Mouse (Mus musculus): ENCODE results near the gene Samd1. TPM values are rescaled to one million over a fixed set of nuclear protein-coding genes. Genes with fewer than 3 reads are reported as not detected.
A peak's percentile ranks its signal among the peaks of the same experiment; 100 is the strongest.

The Samd1 gene
- polyA plus RNA-seq, 1 experiment from 2014 or later: 16.5 TPM

- 7% methylated on average over 35 of the region's 35 CpGs for WGBS
- H3K9ac ChIP-seq (ENCODE audit: low read length): peak overlapping the region; percentile 50
- H3K4me3 ChIP-seq (ENCODE audit: low read depth, low read length): peak overlapping the region; percentile 39
- peaks cover 18% of the 10 kb centered on the region for H3K4me1 ChIP-seq (ENCODE audit: control insufficient read depth, insufficient read depth, low read length)
- no peak for DNase-seq (ENCODE audit: low spot score)
- ATAC-seq (ENCODE audit: insufficient read depth, low FRiP score, low TSS enrichment): no peak
- no peaks in the 10 kb centered on the region for H3K9me3 ChIP-seq (ENCODE audit: control insufficient read depth, low read length)
- H3K27me3 ChIP-seq (ENCODE audit: control insufficient read depth, insufficient read depth, low read length): peaks cover 37% of the 10 kb centered on the region
- peak overlapping the region; percentile 97 for H3K4me2 ChIP-seq (ENCODE audit: low read depth)
- H3K27ac ChIP-seq (ENCODE audit: low read depth, low read length): no peak overlapping the region
- H3K36me3 ChIP-seq (ENCODE audit: control insufficient read depth, insufficient read depth, low read length): no peaks in the 10 kb centered on the region
Observed at GRCm38 (mm10) chr8:84012499-84013165, 15.2 kb downstream of the Samd1 start.

GRCm38 (mm10) chr8:84015833-84016232, 18.4 kb downstream of the Samd1 start:
- no peak overlapping the region for H3K9ac ChIP-seq (ENCODE audit: low read length)
- no peaks in the 10 kb centered on the region for H3K36me3 ChIP-seq (ENCODE audit: control insufficient read depth, insufficient read depth, low read length)
- peaks cover 17% of the 10 kb centered on the region for H3K4me1 ChIP-seq (ENCODE audit: control insufficient read depth, insufficient read depth, low read length)
- no peaks in the 10 kb centered on the region for H3K9me3 ChIP-seq (ENCODE audit: control insufficient read depth, low read length)
- peaks cover 28% of the 10 kb centered on the region for H3K27me3 ChIP-seq (ENCODE audit: control insufficient read depth, insufficient read depth, low read length)
- H3K4me3 ChIP-seq (ENCODE audit: low read depth, low read length): no peak overlapping the region
- H3K4me2 ChIP-seq (ENCODE audit: low read depth): no peak overlapping the region
- no peak overlapping the region for H3K27ac ChIP-seq (ENCODE audit: low read depth, low read length)
- WGBS: 93% methylated on average over 5 of the region's 5 CpGs
- no peak for DNase-seq (ENCODE audit: low spot score)
- ATAC-seq (ENCODE audit: insufficient read depth, low FRiP score, low TSS enrichment): no peak

DNA sequence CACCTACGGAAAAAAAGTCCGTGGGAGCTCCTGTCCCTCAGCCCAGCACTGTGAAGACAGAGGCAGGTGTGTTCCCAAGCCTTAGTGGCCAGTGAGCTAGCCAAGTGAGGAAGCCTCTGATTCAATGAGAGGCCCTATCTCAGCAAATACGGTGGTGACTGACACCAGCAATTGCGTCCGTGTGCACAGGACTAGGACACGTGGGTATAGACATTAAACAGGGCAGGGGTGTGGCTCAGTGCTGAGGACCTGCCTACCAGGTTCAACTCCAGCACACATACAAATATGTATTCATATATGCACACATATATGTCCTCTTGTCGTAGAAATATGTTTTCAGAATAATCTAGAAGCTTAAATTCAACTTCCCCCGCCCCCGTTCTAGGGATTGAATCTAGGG, 22.3 kb downstream of the Samd1 start:
- no peaks in the 10 kb centered on the region for H3K36me3 ChIP-seq (ENCODE audit: control insufficient read depth, insufficient read depth, low read length)
- H3K9me3 ChIP-seq (ENCODE audit: control insufficient read depth, low read length): no peaks in the 10 kb centered on the region
- no peak for DNase-seq (ENCODE audit: low spot score)
- ATAC-seq (ENCODE audit: insufficient read depth, low FRiP score, low TSS enrichment): no peak
- no peak overlapping the region for H3K4me2 ChIP-seq (ENCODE audit: low read depth)
- 82% methylated on average over 9 of the region's 9 CpGs for WGBS
- H3K27ac ChIP-seq (ENCODE audit: low read depth, low read length): no peak overlapping the region
- peaks cover 3% of the 10 kb centered on the region; the same call in 1 of the 2 replicates for H3K4me1 ChIP-seq (ENCODE audit: control insufficient read depth, insufficient read depth, low read length)
- no peak overlapping the region for H3K4me3 ChIP-seq (ENCODE audit: low read depth, low read length)
- no peak overlapping the region for H3K9ac ChIP-seq (ENCODE audit: low read length)
- H3K27me3 ChIP-seq (ENCODE audit: control insufficient read depth, insufficient read depth, low read length): 0 out of 2 replicates have a peak, but pooled peaks cover 6% of the 10 kb centered on the region

DNA sequence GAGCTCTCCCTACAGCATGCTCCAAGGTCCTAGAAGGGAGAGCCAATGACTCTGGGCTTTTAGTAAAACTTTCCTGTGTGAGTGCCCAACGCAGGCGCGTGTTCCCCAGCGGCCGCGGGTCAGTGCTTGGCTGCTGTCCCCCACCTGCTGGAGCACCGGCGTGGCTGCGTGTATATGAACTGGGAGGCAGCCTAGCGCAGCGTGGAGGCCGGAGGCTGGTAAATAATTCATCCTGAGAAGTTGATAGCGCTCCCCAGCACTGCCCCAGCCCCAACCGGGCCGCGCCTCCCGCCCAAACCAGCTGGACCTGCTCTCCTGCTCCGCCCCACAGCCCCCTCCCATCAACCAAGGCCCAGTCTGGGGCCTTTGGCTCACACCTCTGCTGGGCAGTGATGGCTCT, 23.6 kb downstream of the Samd1 start, which contains the start of gene Palm3:
Palm3 (plus strand) TSS at position 376 of the 400 bp plus-strand sequence.
- no peaks in the 10 kb centered on the region for H3K36me3 ChIP-seq (ENCODE audit: control insufficient read depth, insufficient read depth, low read length)
- H3K4me2 ChIP-seq (ENCODE audit: low read depth): no peak within 1 kb of the TSS
- no peak for DNase-seq (ENCODE audit: low spot score)
- no peak within 1 kb of the TSS for H3K4me3 ChIP-seq (ENCODE audit: low read depth, low read length)
- peaks cover 3% of the 10 kb centered on the region; the same call in 1 of the 2 replicates for H3K4me1 ChIP-seq (ENCODE audit: control insufficient read depth, insufficient read depth, low read length)
- ATAC-seq (ENCODE audit: insufficient read depth, low FRiP score, low TSS enrichment): no peak
- H3K27me3 ChIP-seq (ENCODE audit: control insufficient read depth, insufficient read depth, low read length): peaks cover 15% of the 10 kb centered on the region
- no peaks in the 10 kb centered on the region for H3K9me3 ChIP-seq (ENCODE audit: control insufficient read depth, low read length)
- 8% methylated on average over 17 of the region's 18 CpGs for WGBS
- no peak within 1 kb of the TSS for H3K9ac ChIP-seq (ENCODE audit: low read length)
- no peak within 1 kb of the TSS for H3K27ac ChIP-seq (ENCODE audit: low read depth, low read length)

- 53% methylated on average over 12 of the region's 12 CpGs for WGBS
- DNase-seq (ENCODE audit: low spot score) (no peak), ATAC-seq (ENCODE audit: insufficient read depth, low FRiP score, low TSS enrichment) (no peak)
- peaks cover 17% of the 10 kb centered on the region for H3K27me3 ChIP-seq (ENCODE audit: control insufficient read depth, insufficient read depth, low read length)
- H3K36me3 ChIP-seq (ENCODE audit: control insufficient read depth, insufficient read depth, low read length): no peaks in the 10 kb centered on the region
- H3K9me3 ChIP-seq (ENCODE audit: control insufficient read depth, low read length): no peaks in the 10 kb centered on the region
- no peak overlapping the region for H3K9ac ChIP-seq (ENCODE audit: low read length)
- no peak overlapping the region for H3K4me3 ChIP-seq (ENCODE audit: low read depth, low read length)
- no peak overlapping the region for H3K27ac ChIP-seq (ENCODE audit: low read depth, low read length)
- no peak overlapping the region for H3K4me2 ChIP-seq (ENCODE audit: low read depth)
- peaks cover 3% of the 10 kb centered on the region; the same call in 1 of the 2 replicates for H3K4me1 ChIP-seq (ENCODE audit: control insufficient read depth, insufficient read depth, low read length)
Observed at GRCm38 (mm10) chr8:84021569-84021968, 24.1 kb downstream of the Samd1 start.

DNA sequence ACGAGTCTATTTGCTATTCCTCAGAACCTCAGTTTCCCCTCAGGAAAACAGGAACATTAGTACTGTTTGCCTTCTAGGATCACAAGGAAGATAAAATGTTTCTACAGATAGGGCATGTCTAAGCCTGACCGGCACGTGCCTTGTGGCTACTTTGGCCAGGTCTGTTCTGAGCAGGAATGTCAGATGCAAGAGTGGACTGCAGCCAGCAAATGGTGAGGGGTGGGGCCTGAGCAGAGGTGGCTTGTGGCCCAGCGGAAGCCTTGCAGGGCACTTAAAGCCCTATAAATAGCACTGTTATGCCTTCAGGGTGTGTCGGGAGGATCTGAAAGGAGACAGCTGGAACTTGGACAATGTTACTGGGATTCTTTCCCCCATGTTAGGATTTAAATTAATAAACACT, 25.6 kb downstream of the Samd1 start:
- Histone ChIP-seq H3K9me3 (ENCODE audit: control insufficient read depth, low read length) (no peaks in the 10 kb centered on the region), H3K36me3 (ENCODE audit: control insufficient read depth, insufficient read depth, low read length) (no peaks in the 10 kb centered on the region), H3K9ac (ENCODE audit: low read length) (no peak overlapping the region), H3K27me3 (ENCODE audit: control insufficient read depth, insufficient read depth, low read length) (peaks cover 29% of the 10 kb centered on the region), H3K4me3 (ENCODE audit: low read depth, low read length) (no peak overlapping the region), H3K4me2 (ENCODE audit: low read depth) (no peak overlapping the region), H3K27ac (ENCODE audit: low read depth, low read length) (no peak overlapping the region), H3K4me1 (ENCODE audit: control insufficient read depth, insufficient read depth, low read length) (peaks cover 3% of the 10 kb centered on the region; the same call in 1 of the 2 replicates)
- ATAC-seq (ENCODE audit: insufficient read depth, low FRiP score, low TSS enrichment) (no peak), DNase-seq (ENCODE audit: low spot score) (no peak)
- WGBS: 34% methylated on average over 5 of the region's 5 CpGs

GRCm38 (mm10) chr8:84023631-84024030, 26.2 kb downstream of the Samd1 start:
- H3K9ac ChIP-seq (ENCODE audit: low read length): no peak overlapping the region
- no peak overlapping the region for H3K4me2 ChIP-seq (ENCODE audit: low read depth)
- no peaks in the 10 kb centered on the region for H3K36me3 ChIP-seq (ENCODE audit: control insufficient read depth, insufficient read depth, low read length)
- H3K27ac ChIP-seq (ENCODE audit: low read depth, low read length): no peak overlapping the region
- H3K4me3 ChIP-seq (ENCODE audit: low read depth, low read length): no peak overlapping the region
- peaks cover 3% of the 10 kb centered on the region; the same call in 1 of the 2 replicates for H3K4me1 ChIP-seq (ENCODE audit: control insufficient read depth, insufficient read depth, low read length)
- no peak for ATAC-seq (ENCODE audit: insufficient read depth, low FRiP score, low TSS enrichment)
- DNase-seq (ENCODE audit: low spot score): no peak
- H3K9me3 ChIP-seq (ENCODE audit: control insufficient read depth, low read length): no peaks in the 10 kb centered on the region
- H3K27me3 ChIP-seq (ENCODE audit: control insufficient read depth, insufficient read depth, low read length): peaks cover 33% of the 10 kb centered on the region
- WGBS: 56% methylated on average over 1 of the region's 1 CpGs

GRCm38 (mm10) chr8:84024171-84024570, 26.7 kb downstream of the Samd1 start:
- Histone ChIP-seq H3K9me3 (ENCODE audit: control insufficient read depth, low read length) (no peaks in the 10 kb centered on the region), H3K27ac (ENCODE audit: low read depth, low read length) (no peak overlapping the region), H3K27me3 (ENCODE audit: control insufficient read depth, insufficient read depth, low read length) (peaks cover 34% of the 10 kb centered on the region), H3K9ac (ENCODE audit: low read length) (no peak overlapping the region), H3K4me3 (ENCODE audit: low read depth, low read length) (no peak overlapping the region), H3K36me3 (ENCODE audit: control insufficient read depth, insufficient read depth, low read length) (no peaks in the 10 kb centered on the region), H3K4me1 (ENCODE audit: control insufficient read depth, insufficient read depth, low read length) (peaks cover 3% of the 10 kb centered on the region; the same call in 1 of the 2 replicates), H3K4me2 (ENCODE audit: low read depth) (no peak overlapping the region)
- ATAC-seq (ENCODE audit: insufficient read depth, low FRiP score, low TSS enrichment) (no peak), DNase-seq (ENCODE audit: low spot score) (peak; percentile 69)
- 9% methylated on average over 10 of the region's 10 CpGs for WGBS

DNA sequence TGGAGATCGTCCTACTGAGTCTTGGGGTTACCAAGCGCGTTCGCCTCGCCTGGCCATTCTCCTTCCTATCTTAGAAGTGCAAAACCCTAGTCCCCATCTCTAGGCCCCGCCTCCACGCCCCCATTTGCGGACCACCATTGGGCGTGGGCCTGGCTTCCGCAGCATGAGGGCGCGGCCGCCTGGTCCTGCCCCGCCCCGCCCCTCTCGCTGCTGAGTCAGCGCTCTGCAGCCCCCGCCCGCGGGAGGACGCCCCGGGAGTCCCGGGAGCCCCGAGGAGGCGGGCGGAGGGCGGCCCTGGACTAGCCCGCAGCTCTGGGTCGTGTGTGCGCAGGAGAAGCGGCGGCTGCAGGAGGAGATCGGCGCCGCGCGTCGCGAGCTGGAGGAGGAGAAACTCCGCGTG, 28.4 kb downstream of the Samd1 start:
- Histone ChIP-seq H3K4me1 (ENCODE audit: control insufficient read depth, insufficient read depth, low read length) (peaks cover 3% of the 10 kb centered on the region; the same call in 1 of the 2 replicates), H3K27ac (ENCODE audit: low read depth, low read length) (no peak overlapping the region), H3K36me3 (ENCODE audit: control insufficient read depth, insufficient read depth, low read length) (no peaks in the 10 kb centered on the region), H3K4me2 (ENCODE audit: low read depth) (peak overlapping the region; percentile 72), H3K9me3 (ENCODE audit: control insufficient read depth, low read length) (no peaks in the 10 kb centered on the region), H3K27me3 (ENCODE audit: control insufficient read depth, insufficient read depth, low read length) (peaks cover 34% of the 10 kb centered on the region), H3K9ac (ENCODE audit: low read length) (peak overlapping the region; percentile 56), H3K4me3 (ENCODE audit: low read depth, low read length) (peak overlapping the region; percentile 43)
- DNase-seq (ENCODE audit: low spot score) (peak; percentile 82), ATAC-seq (ENCODE audit: insufficient read depth, low FRiP score, low TSS enrichment) (peak; percentile 78)
- 1% methylated on average over 41 of the region's 41 CpGs for WGBS
